Mouse (Mus musculus): Measurements from ENCODE around the gene Plxdc2. TPM values are rescaled to one million over a fixed set of nuclear protein-coding genes. Genes with fewer than 3 reads are reported as not detected.

Gene Plxdc2
- polyA plus RNA-seq, 1 experiment from 2014 or later: 12.4 TPM

- Histone ChIP-seq H3K4me1 (ENCODE audit: control insufficient read depth, insufficient read depth, low read length) (no peaks in the 10 kb centered on the region), H3K4me3 (ENCODE audit: low read length) (no peak overlapping the region), H3K27ac (ENCODE audit: low read length) (no peak overlapping the region), H3K36me3 (ENCODE audit: control insufficient read depth, insufficient read depth, low read length) (no peaks in the 10 kb centered on the region), H3K9me3 (ENCODE audit: control insufficient read depth, low read length) (no peaks in the 10 kb centered on the region), H3K9ac (ENCODE audit: low read depth, low read length) (no peak overlapping the region), H3K27me3 (replicated peaks; ENCODE audit: control insufficient read depth, insufficient read depth, low read length) (no peaks in the 10 kb centered on the region), H3K4me2 (ENCODE audit: low read depth, low read length) (no peak overlapping the region)
- no peak for ATAC-seq
Measured at GRCm38 (mm10) chr2:16588546-16588945, 232.4 kb downstream of the Plxdc2 start.

GRCm38 (mm10) chr2:16595451-16595850 lies 239.3 kb downstream of the Plxdc2 start:
- 54% methylated on average over 1 of the region's 1 CpGs for WGBS
- Histone ChIP-seq H3K27me3 (replicated peaks; ENCODE audit: control insufficient read depth, insufficient read depth, low read length) (no peaks in the 10 kb centered on the region), H3K4me3 (ENCODE audit: low read length) (no peak overlapping the region), H3K27ac (ENCODE audit: low read length) (no peak overlapping the region), H3K4me2 (ENCODE audit: low read depth, low read length) (no peak overlapping the region), H3K4me1 (ENCODE audit: control insufficient read depth, insufficient read depth, low read length) (no peaks in the 10 kb centered on the region), H3K36me3 (ENCODE audit: control insufficient read depth, insufficient read depth, low read length) (no peaks in the 10 kb centered on the region), H3K9ac (ENCODE audit: low read depth, low read length) (no peak overlapping the region), H3K9me3 (ENCODE audit: control insufficient read depth, low read length) (no peaks in the 10 kb centered on the region)
- no peak for ATAC-seq

- WGBS: 62% methylated on average over 3 of the region's 3 CpGs
- H3K27ac ChIP-seq (ENCODE audit: low read length): no peak overlapping the region
- no peak for ATAC-seq
- no peaks in the 10 kb centered on the region for H3K9me3 ChIP-seq (ENCODE audit: control insufficient read depth, low read length)
- no peak overlapping the region for H3K9ac ChIP-seq (ENCODE audit: low read depth, low read length)
- H3K4me2 ChIP-seq (ENCODE audit: low read depth, low read length): no peak overlapping the region
- no peak overlapping the region for H3K4me3 ChIP-seq (ENCODE audit: low read length)
- no peaks in the 10 kb centered on the region for H3K36me3 ChIP-seq (ENCODE audit: control insufficient read depth, insufficient read depth, low read length)
- no peaks in the 10 kb centered on the region for H3K27me3 ChIP-seq (replicated peaks; ENCODE audit: control insufficient read depth, insufficient read depth, low read length)
- H3K4me1 ChIP-seq (ENCODE audit: control insufficient read depth, insufficient read depth, low read length): no peaks in the 10 kb centered on the region
Measured at GRCm38 (mm10) chr2:16598231-16598630, 242.1 kb downstream of the Plxdc2 start.

GRCm38 (mm10) chr2:16604291-16604690 lies 248.2 kb downstream of the Plxdc2 start:
- H3K36me3 ChIP-seq (ENCODE audit: control insufficient read depth, insufficient read depth, low read length): no peaks in the 10 kb centered on the region
- no peaks in the 10 kb centered on the region for H3K4me1 ChIP-seq (ENCODE audit: control insufficient read depth, insufficient read depth, low read length)
- H3K9ac ChIP-seq (ENCODE audit: low read depth, low read length): no peak overlapping the region
- no peaks in the 10 kb centered on the region for H3K9me3 ChIP-seq (ENCODE audit: control insufficient read depth, low read length)
- no peak overlapping the region for H3K27ac ChIP-seq (ENCODE audit: low read length)
- H3K27me3 ChIP-seq (replicated peaks; ENCODE audit: control insufficient read depth, insufficient read depth, low read length): no peaks in the 10 kb centered on the region
- no peak for ATAC-seq
- H3K4me2 ChIP-seq (ENCODE audit: low read depth, low read length): no peak overlapping the region
- no peak overlapping the region for H3K4me3 ChIP-seq (ENCODE audit: low read length)
- WGBS: 85% methylated on average over 3 of the region's 3 CpGs

- Histone ChIP-seq H3K4me1 (ENCODE audit: control insufficient read depth, insufficient read depth, low read length) (no peaks in the 10 kb centered on the region), H3K27ac (ENCODE audit: low read length) (no peak overlapping the region), H3K9me3 (ENCODE audit: control insufficient read depth, low read length) (no peaks in the 10 kb centered on the region), H3K36me3 (ENCODE audit: control insufficient read depth, insufficient read depth, low read length) (no peaks in the 10 kb centered on the region), H3K4me3 (ENCODE audit: low read length) (no peak overlapping the region), H3K27me3 (replicated peaks; ENCODE audit: control insufficient read depth, insufficient read depth, low read length) (no peaks in the 10 kb centered on the region), H3K4me2 (ENCODE audit: low read depth, low read length) (no peak overlapping the region), H3K9ac (ENCODE audit: low read depth, low read length) (no peak overlapping the region)
- ATAC-seq: no peak
- WGBS: 33% methylated on average over 3 of the region's 3 CpGs
Measured at GRCm38 (mm10) chr2:16607792-16608586, 251.9 kb downstream of the Plxdc2 start.

GRCm38 (mm10) chr2:16642061-16642460 lies 286.0 kb downstream of the Plxdc2 start:
- Histone ChIP-seq H3K36me3 (ENCODE audit: control insufficient read depth, insufficient read depth, low read length) (no peaks in the 10 kb centered on the region), H3K27ac (ENCODE audit: low read length) (no peak overlapping the region), H3K4me1 (ENCODE audit: control insufficient read depth, insufficient read depth, low read length) (no peaks in the 10 kb centered on the region), H3K4me2 (ENCODE audit: low read depth, low read length) (no peak overlapping the region), H3K27me3 (replicated peaks; ENCODE audit: control insufficient read depth, insufficient read depth, low read length) (no peaks in the 10 kb centered on the region), H3K9ac (ENCODE audit: low read depth, low read length) (no peak overlapping the region), H3K4me3 (ENCODE audit: low read length) (no peak overlapping the region), H3K9me3 (ENCODE audit: control insufficient read depth, low read length) (no peaks in the 10 kb centered on the region)
- WGBS: 93% methylated on average over 3 of the region's 3 CpGs
- no peak for ATAC-seq

GRCm38 (mm10) chr2:16651713-16652112 lies 295.6 kb downstream of the Plxdc2 start:
- Histone ChIP-seq H3K27ac (ENCODE audit: low read length) (no peak overlapping the region), H3K9me3 (ENCODE audit: control insufficient read depth, low read length) (no peaks in the 10 kb centered on the region), H3K4me2 (ENCODE audit: low read depth, low read length) (no peak overlapping the region), H3K4me1 (ENCODE audit: control insufficient read depth, insufficient read depth, low read length) (no peaks in the 10 kb centered on the region), H3K9ac (ENCODE audit: low read depth, low read length) (no peak overlapping the region), H3K27me3 (replicated peaks; ENCODE audit: control insufficient read depth, insufficient read depth, low read length) (no peaks in the 10 kb centered on the region), H3K36me3 (ENCODE audit: control insufficient read depth, insufficient read depth, low read length) (no peaks in the 10 kb centered on the region), H3K4me3 (ENCODE audit: low read length) (no peak overlapping the region)
- no peak for ATAC-seq
- 87% methylated on average over 2 of the region's 2 CpGs for WGBS

GRCm38 (mm10) chr2:16664516-16664915 lies 308.4 kb downstream of the Plxdc2 start:
- H3K9ac ChIP-seq (ENCODE audit: low read depth, low read length): no peak overlapping the region
- H3K4me3 ChIP-seq (ENCODE audit: low read length): no peak overlapping the region
- H3K36me3 ChIP-seq (ENCODE audit: control insufficient read depth, insufficient read depth, low read length): no peaks in the 10 kb centered on the region
- 60% methylated on average over 1 of the region's 1 CpGs for WGBS
- no peaks in the 10 kb centered on the region for H3K27me3 ChIP-seq (replicated peaks; ENCODE audit: control insufficient read depth, insufficient read depth, low read length)
- H3K4me1 ChIP-seq (ENCODE audit: control insufficient read depth, insufficient read depth, low read length): no peaks in the 10 kb centered on the region
- no peak overlapping the region for H3K4me2 ChIP-seq (ENCODE audit: low read depth, low read length)
- no peak for ATAC-seq
- no peak overlapping the region for H3K27ac ChIP-seq (ENCODE audit: low read length)
- no peaks in the 10 kb centered on the region for H3K9me3 ChIP-seq (ENCODE audit: control insufficient read depth, low read length)

GRCm38 (mm10) chr2:16668391-16668790 lies 312.3 kb downstream of the Plxdc2 start:
- no peak for ATAC-seq
- H3K36me3 ChIP-seq (ENCODE audit: control insufficient read depth, insufficient read depth, low read length): no peaks in the 10 kb centered on the region
- 98% methylated on average over 1 of the region's 1 CpGs for WGBS
- no peak overlapping the region for H3K27ac ChIP-seq (ENCODE audit: low read length)
- no peaks in the 10 kb centered on the region for H3K4me1 ChIP-seq (ENCODE audit: control insufficient read depth, insufficient read depth, low read length)
- H3K9me3 ChIP-seq (ENCODE audit: control insufficient read depth, low read length): no peaks in the 10 kb centered on the region
- H3K4me3 ChIP-seq (ENCODE audit: low read length): no peak overlapping the region
- H3K9ac ChIP-seq (ENCODE audit: low read depth, low read length): no peak overlapping the region
- no peak overlapping the region for H3K4me2 ChIP-seq (ENCODE audit: low read depth, low read length)
- no peaks in the 10 kb centered on the region for H3K27me3 ChIP-seq (replicated peaks; ENCODE audit: control insufficient read depth, insufficient read depth, low read length)

- H3K4me2 ChIP-seq (ENCODE audit: low read depth, low read length): no peak overlapping the region
- 93% methylated on average over 3 of the region's 3 CpGs for WGBS
- H3K27me3 ChIP-seq (replicated peaks; ENCODE audit: control insufficient read depth, insufficient read depth, low read length): no peaks in the 10 kb centered on the region
- no peaks in the 10 kb centered on the region for H3K36me3 ChIP-seq (ENCODE audit: control insufficient read depth, insufficient read depth, low read length)
- no peak overlapping the region for H3K4me3 ChIP-seq (ENCODE audit: low read length)
- no peak for ATAC-seq
- no peak overlapping the region for H3K9ac ChIP-seq (ENCODE audit: low read depth, low read length)
- no peaks in the 10 kb centered on the region for H3K9me3 ChIP-seq (ENCODE audit: control insufficient read depth, low read length)
- no peak overlapping the region for H3K27ac ChIP-seq (ENCODE audit: low read length)
- no peaks in the 10 kb centered on the region for H3K4me1 ChIP-seq (ENCODE audit: control insufficient read depth, insufficient read depth, low read length)
Measured at GRCm38 (mm10) chr2:16682905-16683304, 326.8 kb downstream of the Plxdc2 start.
